Mouse (Mus musculus) erythroblast, embryonic 14.5 days (primary cell): ENCODE data around the gene Bcl2.

Source experiments
- GATA1 ChIP-seq: IDR thresholded peaks from 2 replicates; pipeline ENCODE4 v1.6.1; 2012; ENCODE audit warnings: low read length, inconsistent platforms, mixed read lengths
- TAL1 ChIP-seq: IDR thresholded peaks from 3 replicates; pipeline ENCODE4 v1.6.1; 2012; ENCODE audit warnings: low read length, inconsistent platforms, mixed read lengths

DNA sequence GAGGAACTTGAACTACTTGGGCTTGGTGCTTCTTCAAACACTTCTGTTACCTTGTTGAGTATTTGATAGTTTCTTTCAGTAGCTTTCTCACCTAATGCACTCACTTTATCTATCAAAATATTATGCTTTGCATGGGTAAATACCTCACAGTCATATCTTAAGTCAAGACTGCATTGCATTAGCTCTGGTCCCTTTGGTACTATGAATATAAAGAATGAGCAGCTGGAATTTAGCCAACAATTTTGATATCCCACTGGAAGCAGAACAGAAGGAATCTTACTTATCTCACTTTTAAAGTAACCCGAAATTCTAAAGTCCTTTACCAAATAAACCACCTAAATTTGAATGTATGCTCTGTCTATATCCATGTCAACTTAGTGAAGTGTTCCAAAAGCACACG lies 83.1 kb downstream of the Bcl2 start:
- TF ChIP-seq TAL1 (no peak), GATA1 (no peak)
